In genomic region chr3:28334547-28334946, GRCm38 (mm10) we compare ENCODE assay signal across 11 mouse cellular contexts.
"Had no signal": no experiment of that assay in that cellular context is flagged by ENCODE, and none has a peak within 500 bp of the region (broad histone marks: within the 10 kb centered on the region; RNA-seq: fewer than 3 reads in every experiment).

No protein-coding gene starts in this region.

- H3K9me3 ChIP-seq: limb, embryonic 10.5 days; liver, embryonic 15.5 days; megakaryocyte, embryonic 14.5 days; midbrain, embryonic 15.5 days; neural tube, embryonic 12.5 days had no signal

- DNase-seq: lung, adult 2 months; thymus, postnatal 14 days had no signal

- H3K36me3 ChIP-seq: limb, embryonic 10.5 days; liver, embryonic 15.5 days; midbrain, embryonic 15.5 days; neural tube, embryonic 12.5 days had no signal

- ATAC-seq: midbrain, embryonic 15.5 days had no signal

- H3K27me3 ChIP-seq: liver, embryonic 15.5 days; megakaryocyte, embryonic 14.5 days; midbrain, embryonic 15.5 days; neural tube, embryonic 12.5 days had no signal

- H3K4me2 ChIP-seq: liver, embryonic 11.5 days; liver, embryonic 15.5 days; midbrain, embryonic 11.5 days; midbrain, embryonic 15.5 days; neural tube, embryonic 12.5 days had no signal

- H3K4me3 ChIP-seq: limb, embryonic 10.5 days; liver, embryonic 15.5 days; midbrain, embryonic 15.5 days; neural tube, embryonic 12.5 days had no signal

- H3K4me1 ChIP-seq: liver, embryonic 15.5 days; neural tube, embryonic 12.5 days had no signal

- H3K27ac ChIP-seq: limb, embryonic 10.5 days; liver, embryonic 15.5 days; macrophage; midbrain, embryonic 15.5 days; neural tube, embryonic 12.5 days; stomach, postnatal 0 days had no signal

- H3K9ac ChIP-seq: liver, embryonic 15.5 days; midbrain, embryonic 15.5 days; neural tube, embryonic 12.5 days had no signal
